Mouse (Mus musculus): Measurements from ENCODE around the gene Gtf3c4.

Gene Gtf3c4

DNA sequence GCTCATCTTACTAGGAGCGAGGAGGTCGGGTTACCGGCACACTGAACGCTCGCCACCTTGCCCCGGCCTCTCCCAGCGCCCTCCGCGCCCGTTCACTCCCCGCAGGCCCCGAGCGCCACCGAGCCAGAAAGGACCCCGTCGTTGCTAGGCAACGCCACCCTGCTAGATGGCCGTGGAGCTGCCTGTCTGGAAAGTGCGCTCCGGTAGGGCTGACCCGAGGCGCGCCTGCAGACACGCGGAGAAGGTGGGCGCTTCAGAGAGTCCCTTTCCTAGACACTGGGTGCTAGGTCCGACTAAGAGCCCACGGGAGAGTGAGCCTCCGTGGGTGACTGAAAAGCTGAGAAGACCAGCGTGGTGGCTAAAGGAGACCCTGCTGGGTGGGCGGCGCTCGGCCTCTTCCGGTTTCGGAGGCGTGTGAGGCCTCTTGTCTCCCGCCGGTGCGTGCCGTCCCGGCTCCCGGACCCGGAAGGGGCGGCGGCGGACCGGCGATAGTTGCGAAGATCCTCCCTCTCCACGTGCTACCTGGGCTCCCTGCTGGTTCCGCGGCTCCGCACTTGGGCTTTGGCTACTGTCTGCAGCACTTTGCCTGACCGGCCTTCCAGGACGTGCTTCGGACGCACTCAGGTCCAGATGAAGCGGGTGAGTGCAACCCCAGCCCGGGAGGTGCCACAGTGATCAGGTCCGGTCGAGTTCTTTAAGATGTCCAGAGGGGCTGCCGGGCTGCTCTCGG, at the start of gene Gtf3c4, which contains the start of gene Ddx31:
Gene Gtf3c4 (minus strand): TSS at position 139 of the 730 bp plus-strand sequence.
Gene Ddx31 (plus strand): TSS at position 185 of the 730 bp plus-strand sequence.
- peak; percentile 96 for DNase-seq (ENCODE audit: low read depth)

DNA sequence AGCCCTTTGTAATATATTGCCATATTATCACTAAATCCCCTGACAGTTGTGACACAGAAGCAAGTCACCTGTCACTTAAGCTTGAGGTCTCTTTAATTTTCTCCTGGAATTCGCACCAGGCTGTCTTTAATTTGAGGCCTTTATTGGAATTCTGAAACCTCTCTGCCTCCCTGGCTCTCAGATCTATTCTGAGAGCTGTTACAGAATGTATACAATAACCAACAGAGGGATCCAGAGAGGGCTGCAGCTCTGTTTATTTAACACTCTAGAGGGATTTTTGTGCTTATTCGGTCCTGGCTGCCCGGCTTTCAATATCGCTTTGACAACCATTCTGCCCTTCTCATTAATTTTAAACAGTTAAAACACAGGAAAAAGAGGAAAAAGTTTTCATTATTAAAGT, 44.8 kb upstream of the Gtf3c4 start:
- no peak for DNase-seq (ENCODE audit: low read depth)

DNA sequence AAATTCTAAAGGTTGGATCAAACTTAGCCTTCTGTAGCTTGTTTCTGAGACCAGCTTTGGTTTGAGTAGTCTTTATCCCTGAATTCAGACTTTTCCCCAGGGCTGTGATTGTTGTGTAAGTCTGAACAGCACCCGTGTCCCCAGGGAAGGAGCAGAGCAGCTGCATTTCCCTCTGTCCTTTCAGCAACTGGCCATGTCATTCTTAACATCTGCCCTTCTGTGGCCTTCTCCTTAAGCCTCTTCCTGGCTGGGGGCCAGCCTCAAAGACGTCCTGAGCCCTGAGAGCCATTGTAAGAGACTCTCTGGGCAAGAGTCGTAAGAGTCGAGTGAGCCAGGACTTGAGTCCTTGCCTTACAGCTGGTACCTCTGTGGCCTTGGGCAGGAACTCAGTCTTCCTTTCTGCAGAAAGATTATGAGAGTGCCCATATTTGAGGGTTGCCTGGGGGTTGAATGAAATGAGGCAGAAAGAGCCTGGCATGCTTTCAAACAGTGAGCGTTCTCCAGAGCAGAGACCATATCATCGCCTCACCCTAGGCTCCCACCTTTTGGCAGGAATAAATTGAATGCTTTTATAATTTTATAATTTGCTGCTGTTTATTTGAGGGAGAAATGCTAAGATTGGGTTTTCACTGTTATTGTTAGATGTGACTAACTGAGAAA, 42.8 kb upstream of the Gtf3c4 start:
- DNase-seq (ENCODE audit: low read depth), result no peak

DNA sequence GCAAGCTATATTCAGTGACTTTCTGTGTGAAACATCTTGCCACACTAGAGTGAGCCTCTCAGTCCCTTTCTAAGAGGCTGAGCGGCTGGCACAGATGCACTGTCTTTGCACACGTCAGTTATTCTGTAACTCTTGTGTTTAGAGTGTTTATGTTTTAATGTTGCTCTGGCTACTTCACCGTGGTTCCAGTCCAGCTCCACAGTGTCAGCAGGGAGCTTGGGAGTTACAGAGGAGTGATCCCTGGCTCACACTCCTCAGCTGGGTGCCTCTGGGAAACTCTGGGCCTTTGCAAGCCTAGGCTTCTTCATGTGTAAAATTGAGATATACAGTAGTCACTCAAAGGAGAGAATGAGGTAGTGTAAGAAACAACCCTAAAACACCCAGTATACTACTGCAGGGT, 41.9 kb upstream of the Gtf3c4 start:
- DNase-seq (ENCODE audit: low read depth), result no peak

DNA sequence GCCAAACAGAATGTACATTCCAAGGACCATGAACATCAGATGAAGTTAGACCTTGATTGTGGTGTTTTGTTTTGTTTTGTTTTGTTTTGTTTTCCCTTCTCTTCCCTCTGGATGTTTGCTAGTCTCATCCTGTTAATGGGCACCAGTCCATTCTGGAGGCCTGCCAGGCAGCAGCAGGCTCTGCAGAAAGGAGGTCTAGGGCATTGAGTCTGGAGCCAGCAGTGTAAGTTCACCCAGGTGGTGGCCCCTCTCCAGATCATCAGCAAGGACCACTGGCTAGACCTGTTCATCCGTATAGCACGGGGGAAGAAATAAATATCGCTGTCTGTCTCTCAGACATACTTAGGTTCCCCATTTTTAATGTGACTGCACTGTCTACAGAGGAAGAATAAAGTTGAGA, 41.1 kb upstream of the Gtf3c4 start:
- no peak for DNase-seq (ENCODE audit: low read depth)

DNA sequence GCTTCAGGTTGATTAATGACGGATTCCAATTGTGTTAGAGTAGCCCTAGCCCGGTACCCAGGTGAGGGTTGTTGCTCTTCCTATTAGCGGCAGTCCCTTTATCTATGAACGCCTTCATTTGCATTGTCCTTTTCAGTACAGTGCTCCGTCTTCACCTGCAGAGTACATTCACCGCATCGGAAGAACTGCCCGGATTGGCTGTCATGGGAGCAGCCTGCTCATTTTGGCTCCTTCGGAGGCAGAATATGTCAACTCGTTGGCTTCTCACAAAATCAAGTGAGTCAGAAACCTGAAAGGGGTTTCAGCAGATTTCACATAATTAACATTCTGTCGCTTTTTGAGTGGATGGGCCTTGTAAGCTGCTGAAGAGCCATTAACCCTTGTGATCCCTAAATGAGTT, 35.4 kb upstream of the Gtf3c4 start:
- no peak for DNase-seq (ENCODE audit: low read depth)

DNA sequence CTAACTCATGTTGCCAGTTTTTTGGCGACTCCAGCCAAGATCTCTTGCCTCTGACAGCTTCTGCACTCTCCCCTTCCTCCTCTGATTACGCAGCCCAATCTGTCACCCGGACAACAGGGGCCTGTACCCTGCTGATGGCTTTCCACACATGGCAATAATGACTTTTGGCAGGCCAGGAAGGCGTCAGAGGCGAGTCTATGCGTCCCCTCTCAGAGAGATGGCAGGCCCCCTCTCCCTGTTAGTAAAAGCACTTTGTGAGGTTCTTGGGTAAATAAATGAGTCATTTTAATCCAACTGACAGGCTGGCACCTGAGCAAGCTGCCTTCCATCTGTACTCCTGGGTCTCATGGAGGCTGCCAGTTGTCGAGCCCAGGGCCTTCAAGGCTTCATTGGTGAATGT, 27.3 kb upstream of the Gtf3c4 start:
- no peak for DNase-seq (ENCODE audit: low read depth)

DNA sequence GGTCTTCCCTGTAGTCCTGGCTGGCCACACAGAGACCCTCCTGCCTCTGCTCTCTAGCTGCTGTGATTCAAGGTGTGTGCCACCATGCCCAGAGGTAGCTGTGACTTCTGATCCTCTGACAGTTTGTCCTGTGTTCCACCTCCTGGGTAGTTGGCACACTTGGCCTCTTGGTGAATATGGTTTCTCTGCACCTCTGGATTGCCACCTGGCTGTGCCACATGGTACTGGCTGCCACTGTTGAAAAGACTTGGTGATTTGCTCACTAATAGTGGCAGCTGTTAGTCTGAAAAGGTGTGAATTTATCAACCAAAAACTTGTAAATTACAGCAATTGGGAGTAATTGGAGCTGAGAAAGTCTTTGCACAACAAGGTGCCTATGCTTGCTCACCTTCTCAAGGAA, 23.7 kb upstream of the Gtf3c4 start:
- DNase-seq (ENCODE audit: low read depth), result peak; percentile 43

DNA sequence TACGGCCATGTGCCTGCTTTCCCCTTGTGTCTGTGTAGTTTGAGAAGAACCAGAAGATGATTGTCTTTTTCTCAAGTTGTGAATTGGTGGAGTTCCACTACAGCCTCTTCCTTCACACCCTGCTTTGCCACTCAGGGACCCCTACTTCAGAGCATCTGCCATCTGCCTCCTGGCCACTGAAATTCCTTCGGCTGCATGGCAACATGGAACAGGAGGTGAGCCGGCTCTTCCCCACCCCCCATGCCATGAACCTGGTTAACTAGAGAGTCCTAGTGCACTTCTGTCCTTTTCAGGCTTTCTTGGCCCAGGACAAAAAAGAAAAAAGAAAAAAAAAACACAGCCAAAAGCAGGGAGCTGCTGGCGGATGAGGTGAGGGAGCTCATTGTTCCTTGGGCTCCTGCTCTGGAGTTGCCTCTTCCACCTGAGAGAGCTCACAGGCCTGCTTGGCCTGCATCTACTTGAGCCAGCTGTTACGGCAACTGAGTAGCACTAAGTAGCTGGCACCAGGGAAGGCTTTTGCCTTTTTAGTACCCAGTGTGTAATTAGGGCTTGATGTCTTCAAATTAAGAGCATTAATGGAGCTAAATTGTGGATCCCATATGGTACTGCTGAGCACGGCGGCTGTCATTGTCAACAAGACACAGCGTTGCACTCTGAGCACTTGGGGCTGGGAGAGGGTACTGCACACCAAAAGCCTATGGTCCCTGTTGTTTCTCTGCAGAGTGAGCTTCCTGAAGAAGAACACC, 20.7 kb upstream of the Gtf3c4 start:
- no peak for DNase-seq (ENCODE audit: low read depth)

DNA sequence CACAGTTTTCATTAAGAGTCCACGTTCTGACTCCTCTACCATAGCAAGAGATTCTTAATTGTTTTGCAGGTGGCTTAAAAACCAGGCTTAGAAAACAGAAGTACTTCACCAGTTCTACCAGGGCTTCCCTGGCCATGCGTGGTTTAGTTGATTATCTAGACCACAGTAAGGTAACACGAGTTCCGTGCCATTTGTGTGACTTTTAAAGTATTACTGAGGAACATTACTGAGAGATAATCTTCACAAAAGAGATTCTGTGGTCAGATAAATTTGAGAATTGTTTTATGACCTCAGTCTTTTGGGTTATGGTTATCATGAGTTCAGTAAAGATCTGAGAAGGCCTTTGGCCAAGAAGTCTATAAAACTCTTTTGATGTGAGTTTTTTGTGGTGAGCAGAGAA, 19.1 kb upstream of the Gtf3c4 start:
- DNase-seq (ENCODE audit: low read depth), result no peak

DNA sequence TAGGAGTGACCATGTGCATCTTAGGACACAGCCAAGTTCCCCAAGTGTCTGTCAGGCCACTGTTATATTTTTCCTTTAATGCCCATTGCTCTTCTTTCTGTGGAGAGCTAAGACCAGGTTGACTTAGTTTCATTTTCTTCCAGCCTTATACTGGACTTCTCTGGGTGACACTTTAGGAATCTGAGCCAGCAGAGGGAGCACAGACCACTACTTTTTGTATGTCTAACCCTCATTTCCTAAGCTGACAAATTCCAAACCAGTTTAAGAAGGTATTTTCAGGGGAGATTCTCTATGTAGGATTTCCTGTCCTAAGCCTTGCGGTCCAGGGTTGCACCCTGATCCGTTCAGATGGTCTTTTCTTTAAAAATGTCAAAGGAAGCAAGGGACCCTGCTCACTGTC, 15.6 kb upstream of the Gtf3c4 start:
- no peak for DNase-seq (ENCODE audit: low read depth)

DNA sequence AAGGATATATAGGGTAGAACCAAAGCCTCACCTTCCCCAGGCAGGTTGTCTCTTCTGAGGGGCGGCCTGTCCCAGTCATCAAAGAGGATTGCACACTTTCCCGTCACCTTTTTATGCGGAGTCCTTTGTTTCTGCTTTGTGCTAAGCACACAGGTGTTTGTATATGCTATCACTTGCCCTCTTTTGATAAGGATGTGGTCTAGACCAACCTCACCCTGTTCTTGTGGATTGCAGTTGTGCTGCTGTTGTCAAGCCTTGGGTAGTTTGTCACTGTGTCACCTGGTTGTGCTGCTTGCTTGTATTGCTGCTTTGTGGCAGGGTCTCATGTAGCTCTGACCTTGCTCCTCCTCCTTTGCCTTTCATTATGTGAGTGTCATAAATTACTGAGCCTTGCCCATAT, 12.4 kb upstream of the Gtf3c4 start:
- DNase-seq (ENCODE audit: low read depth), result no peak

DNA sequence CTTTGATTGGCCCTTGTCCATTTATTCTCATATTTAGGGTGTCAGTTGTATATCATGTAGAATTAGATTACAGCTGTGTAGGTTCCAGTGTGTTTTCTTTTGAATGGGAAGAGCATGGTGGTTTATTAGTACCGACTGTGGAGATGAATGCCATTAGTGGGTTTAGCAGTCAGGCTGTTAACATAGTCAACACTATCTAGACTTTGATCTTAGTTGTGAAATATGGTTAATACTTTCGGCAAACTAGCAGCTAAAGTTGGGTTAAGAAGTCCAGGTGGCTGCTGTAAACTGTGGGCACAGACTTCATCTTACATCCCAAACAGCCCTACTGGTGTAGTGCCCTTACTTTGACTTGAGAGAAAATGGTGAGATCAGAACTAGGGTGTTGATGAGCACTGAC, 8.7 kb upstream of the Gtf3c4 start:
- no peak for DNase-seq (ENCODE audit: low read depth)

DNA sequence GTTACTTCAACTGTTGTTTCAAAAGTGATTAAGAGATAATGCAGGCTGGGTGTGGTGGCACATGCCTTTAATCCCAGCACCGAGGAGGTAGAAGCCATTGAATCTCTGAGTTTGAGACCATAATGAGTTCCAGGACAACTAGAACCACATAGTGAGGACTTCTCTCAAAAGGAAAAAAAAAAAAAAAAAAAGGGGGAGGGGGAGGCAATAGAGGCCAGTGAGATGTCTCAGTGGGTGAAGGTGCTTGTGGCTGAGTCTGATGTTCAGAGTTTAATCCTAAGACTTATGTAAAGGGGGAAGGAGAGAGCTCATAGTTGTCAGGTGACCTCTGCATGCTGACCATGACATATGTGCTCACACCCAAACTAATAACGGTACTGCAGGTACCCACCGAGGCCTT, 1.9 kb upstream of the Gtf3c4 start:
- no peak for DNase-seq (ENCODE audit: low read depth)

DNA sequence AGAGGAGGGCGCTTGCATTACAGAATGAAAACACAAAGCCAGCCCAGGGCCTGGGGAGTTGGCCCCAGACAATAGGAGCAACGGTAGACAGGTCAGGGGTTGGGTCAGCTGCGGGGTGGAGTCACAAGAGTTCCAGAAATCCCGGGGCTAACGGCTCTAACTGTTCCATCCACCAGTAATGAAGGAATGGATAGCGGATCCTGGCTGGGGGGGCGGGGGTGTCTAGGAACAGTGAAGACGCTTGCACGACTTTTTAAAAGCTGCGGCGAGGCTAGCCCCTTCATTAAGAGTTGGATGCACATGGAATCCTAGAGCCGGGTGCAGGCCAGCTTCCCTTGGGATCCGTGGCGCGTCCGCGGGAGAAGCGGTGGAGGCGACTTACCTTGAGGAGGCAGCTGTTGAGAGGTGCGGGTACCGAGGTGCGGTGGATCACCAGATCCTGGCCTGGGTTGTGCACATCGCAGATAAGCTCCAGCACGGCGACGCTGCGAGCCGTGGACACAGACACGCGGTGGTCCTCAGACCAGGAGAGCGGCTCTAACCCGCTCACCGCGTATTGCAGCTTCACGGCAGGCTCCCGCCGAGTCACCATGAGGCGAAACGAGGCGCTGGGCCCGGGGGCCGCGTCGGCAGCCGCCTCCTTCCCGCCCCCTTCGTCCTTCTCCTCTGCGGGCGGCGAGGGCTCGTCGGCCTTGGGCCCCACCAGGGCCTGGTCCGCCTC, 499 bp downstream of the Gtf3c4 start:
- peak; percentile 12 for DNase-seq (ENCODE audit: low read depth)

DNA sequence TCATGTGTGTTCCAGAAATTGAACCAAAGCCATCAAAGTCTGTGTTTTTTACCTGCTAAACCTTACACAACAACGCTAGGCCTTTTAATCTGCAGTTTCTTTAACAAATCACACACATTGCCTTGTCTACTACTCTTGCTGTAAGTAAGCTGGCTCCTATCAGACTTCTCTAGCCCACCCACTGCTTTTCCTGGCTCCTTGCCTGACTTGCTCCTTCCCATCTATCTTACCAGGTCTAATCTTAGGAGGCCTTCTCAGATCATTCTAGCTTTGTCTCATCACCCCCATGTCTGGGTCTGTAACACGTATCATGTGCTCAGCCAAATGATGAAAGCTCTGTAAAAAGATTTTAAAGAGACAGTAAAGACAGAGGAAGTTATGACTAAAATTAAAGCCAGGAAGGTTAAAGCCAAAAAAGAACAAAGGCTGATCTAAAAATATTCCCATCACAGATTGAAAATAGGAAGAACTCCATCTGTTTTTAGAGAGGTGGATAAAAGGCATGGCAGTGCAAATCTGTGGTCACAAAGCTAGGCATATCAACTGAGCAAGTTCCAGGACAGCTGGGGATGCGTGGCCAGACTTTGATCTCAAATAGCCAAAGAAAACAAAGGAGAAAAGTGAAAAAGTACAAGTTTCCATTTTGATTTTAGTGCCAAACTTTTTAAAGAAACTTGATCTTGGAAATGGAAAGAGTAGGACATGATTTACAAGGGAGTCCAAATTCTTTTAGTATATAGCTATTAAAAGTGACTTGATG, 3.8 kb downstream of the Gtf3c4 start:
- no peak for DNase-seq (ENCODE audit: low read depth)

DNA sequence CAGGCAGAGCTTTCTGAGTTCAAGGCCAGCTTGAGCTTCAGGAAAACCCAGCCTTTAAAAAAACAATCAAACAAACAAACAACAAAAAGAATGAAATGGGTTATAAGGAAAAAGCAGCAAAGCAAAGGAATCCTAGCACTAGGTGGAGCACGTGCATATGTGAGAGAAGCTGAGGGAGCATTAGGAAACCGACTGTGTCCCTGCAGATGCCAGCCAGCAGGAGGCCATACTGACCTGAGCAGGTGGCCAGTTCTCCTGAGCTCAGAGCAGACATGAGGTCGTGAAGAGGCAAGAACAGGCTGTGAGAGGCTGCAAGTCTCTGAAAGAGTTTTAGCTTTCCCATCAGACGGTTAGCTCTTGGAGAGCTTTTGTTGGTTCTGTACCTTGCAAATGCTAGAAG, 10.9 kb downstream of the Gtf3c4 start:
- DNase-seq (ENCODE audit: low read depth), result no peak

DNA sequence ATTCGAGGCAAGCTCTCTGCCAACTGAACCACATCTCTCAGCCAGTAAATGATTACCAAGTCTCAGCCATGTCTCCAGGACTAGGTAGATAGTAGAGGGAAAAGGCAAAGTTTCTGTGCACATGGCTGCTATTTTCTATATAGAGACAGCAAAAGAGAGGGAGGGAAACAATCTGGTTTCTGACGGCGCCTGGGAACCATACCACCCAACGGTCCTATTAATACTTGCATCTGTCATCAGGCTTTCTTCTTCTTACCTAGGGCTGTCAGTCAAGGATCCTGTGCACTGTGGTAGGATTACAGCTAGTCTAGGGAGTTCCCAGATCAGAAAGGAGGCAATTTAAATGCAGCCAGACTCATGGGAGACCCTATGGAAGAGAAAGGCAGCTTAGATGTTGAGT, 21.3 kb downstream of the Gtf3c4 start:
- no peak for DNase-seq (ENCODE audit: low read depth)

DNA sequence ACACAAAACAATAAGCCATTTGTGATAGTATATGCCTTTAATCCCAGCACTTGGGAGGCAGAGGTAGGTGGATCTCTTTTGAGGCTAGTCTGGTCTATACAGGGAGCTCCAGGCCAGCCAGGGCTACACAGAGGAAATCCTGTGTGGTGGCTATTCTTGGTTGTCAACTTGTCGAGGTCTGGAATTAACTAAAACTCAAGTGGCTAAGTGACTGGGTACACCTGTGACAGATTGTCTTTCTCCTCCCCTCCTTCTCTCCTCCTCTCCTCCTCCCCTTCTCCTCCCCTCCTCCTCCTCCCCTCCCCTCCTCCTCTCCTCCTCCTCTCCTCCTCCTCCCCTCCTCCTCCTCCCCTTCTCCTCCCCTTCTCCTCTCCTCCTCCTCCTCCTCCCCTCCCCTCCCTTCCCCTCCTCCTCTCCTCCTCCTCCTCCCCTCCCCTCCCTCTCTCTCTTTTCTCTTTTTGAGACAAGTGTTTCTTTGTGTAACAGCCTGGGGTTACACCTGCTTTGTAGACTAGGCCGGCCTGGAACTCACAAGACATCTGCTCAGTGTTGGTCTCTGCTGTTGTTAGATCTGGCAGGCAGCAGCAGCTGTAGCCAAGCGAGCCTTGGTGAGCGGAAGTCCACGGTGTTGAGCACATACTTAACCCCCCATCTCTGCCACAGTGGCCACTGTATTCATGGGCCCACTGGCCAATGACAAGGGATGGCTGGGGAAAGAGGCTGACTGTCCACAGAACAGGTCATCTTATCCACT, 29.7 kb downstream of the Gtf3c4 start:
- no peak for DNase-seq (ENCODE audit: low read depth)

DNA sequence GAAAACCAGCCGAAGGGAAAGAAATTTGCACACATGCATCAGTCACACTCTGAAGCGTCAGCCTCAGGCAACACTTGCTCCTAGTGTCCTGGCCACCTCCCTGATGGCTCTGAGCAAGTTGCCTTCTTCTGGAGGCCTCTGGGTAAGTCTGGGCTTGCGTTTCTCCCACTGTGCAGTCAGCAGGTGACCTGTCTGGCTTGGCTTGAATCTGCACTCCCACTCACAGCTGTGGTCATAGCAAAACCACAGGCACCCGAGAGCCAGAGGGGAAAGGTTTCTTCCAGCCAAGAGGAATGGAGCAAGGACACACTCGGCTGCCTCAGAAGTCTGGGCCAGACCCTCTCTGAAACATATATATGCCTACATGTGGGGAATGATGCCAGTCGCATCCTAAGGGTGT, 31.3 kb downstream of the Gtf3c4 start:
- DNase-seq (ENCODE audit: low read depth), result no peak

DNA sequence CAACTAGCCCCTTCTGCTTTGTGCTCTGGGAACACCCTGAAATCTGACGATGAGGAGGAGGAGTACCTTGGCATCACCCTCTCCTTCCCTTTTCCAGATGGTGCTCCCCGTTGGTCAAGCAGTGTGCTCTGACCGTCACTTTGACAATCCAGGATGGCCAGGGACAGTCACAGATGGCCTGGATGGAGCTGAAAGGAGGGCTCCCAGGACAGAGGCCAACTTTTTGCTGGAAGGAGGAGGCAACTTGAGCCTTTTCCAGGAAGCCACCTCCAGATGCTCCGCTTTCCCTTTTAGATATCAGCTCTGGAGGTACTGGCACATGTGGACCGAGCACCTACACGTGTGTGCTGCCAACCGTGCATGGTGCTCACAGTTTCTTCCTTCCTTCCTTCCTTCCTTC, 36.8 kb downstream of the Gtf3c4 start:
- no peak for DNase-seq (ENCODE audit: low read depth)
